Mouse (Mus musculus): ENCODE measurements around the gene Yaf2. TPM values are rescaled to one million over a fixed set of nuclear protein-coding genes. Genes with fewer than 3 reads are reported as not detected.
"Not testable (repeated sequence)": the region's sequence is repeated elsewhere in the genome, so short reads cannot be mapped to it uniquely, and the experiment has no call there.

Yaf2 gene
- polyA plus RNA-seq (2014; fragmentation: Nextera tagmentation; extraction: Ambion mirVana): 58.8 and 62.3 TPM in 2 replicates

GRCm38 (mm10) chr15:93336925-93337761 lies at the start of gene Yaf2:
TSS of gene Yaf2 (minus strand) at chr15:93336935.
- Histone ChIP-seq H3K36me3 (ENCODE audit: control insufficient read depth, insufficient read depth, low read length) (no peaks in the 10 kb centered on the region), H3K4me2 (replicated peaks; ENCODE audit: low read depth, low read length) (peak within 1 kb of the TSS; percentile 81), H3K9me3 (ENCODE audit: control insufficient read depth, low read depth, low read length) (no peaks in the 10 kb centered on the region), H3K27me3 (ENCODE audit: control insufficient read depth, insufficient read depth, low read length) (no peaks in the 10 kb centered on the region), H3K4me1 (ENCODE audit: control insufficient read depth, insufficient read depth, low read length) (no peaks in the 10 kb centered on the region), H3K9ac (replicated peaks; ENCODE audit: low read depth, low read length) (peak within 1 kb of the TSS; percentile 87), H3K4me3 (ENCODE audit: low read depth, low read length) (peak within 1 kb of the TSS; percentile 55), H3K27ac (ENCODE audit: low read length) (peak within 1 kb of the TSS; percentile 84)
- WGBS: under 1% methylated on average over 73 of the region's 73 CpGs
- ATAC-seq (ENCODE audit: insufficient number of reproducible peaks, insufficient read depth, low FRiP score, low read depth): peak; percentile 94

- Histone ChIP-seq H3K9ac (replicated peaks; ENCODE audit: low read depth, low read length) (no peak overlapping the region), H3K27me3 (ENCODE audit: control insufficient read depth, insufficient read depth, low read length) (no peaks in the 10 kb centered on the region), H3K27ac (ENCODE audit: low read length) (no peak overlapping the region), H3K4me2 (replicated peaks; ENCODE audit: low read depth, low read length) (no peak overlapping the region), H3K36me3 (ENCODE audit: control insufficient read depth, insufficient read depth, low read length) (peaks cover 11% of the 10 kb centered on the region), H3K4me3 (ENCODE audit: low read depth, low read length) (no peak overlapping the region), H3K4me1 (ENCODE audit: control insufficient read depth, insufficient read depth, low read length) (no peaks in the 10 kb centered on the region), H3K9me3 (ENCODE audit: control insufficient read depth, low read depth, low read length) (no peaks in the 10 kb centered on the region; the same call in 1 of the 2 replicates)
- no peak for ATAC-seq (ENCODE audit: insufficient number of reproducible peaks, insufficient read depth, low FRiP score, low read depth)
- WGBS: 55% methylated on average over 5 of the region's 5 CpGs
These were observed 44.6 kb upstream of the Yaf2 start for GRCm38 (mm10) chr15:93381337-93381736.

GRCm38 (mm10) chr15:93379177-93379576 lies 42.4 kb upstream of the Yaf2 start:
- Histone ChIP-seq H3K36me3 (ENCODE audit: control insufficient read depth, insufficient read depth, low read length) (peaks cover 2% of the 10 kb centered on the region; the same call in 1 of the 2 replicates), H3K9me3 (ENCODE audit: control insufficient read depth, low read depth, low read length) (no peaks in the 10 kb centered on the region; the same call in 1 of the 2 replicates), H3K27ac (ENCODE audit: low read length) (no peak overlapping the region), H3K4me2 (replicated peaks; ENCODE audit: low read depth, low read length) (no peak overlapping the region), H3K27me3 (ENCODE audit: control insufficient read depth, insufficient read depth, low read length) (no peaks in the 10 kb centered on the region), H3K4me1 (ENCODE audit: control insufficient read depth, insufficient read depth, low read length) (no peaks in the 10 kb centered on the region), H3K4me3 (ENCODE audit: low read depth, low read length) (no peak overlapping the region), H3K9ac (replicated peaks; ENCODE audit: low read depth, low read length) (no peak overlapping the region)
- 78% methylated on average over 3 of the region's 3 CpGs for WGBS
- no peak for ATAC-seq (ENCODE audit: insufficient number of reproducible peaks, insufficient read depth, low FRiP score, low read depth)

- no peak overlapping the region for H3K27ac ChIP-seq (ENCODE audit: low read length)
- no peaks in the 10 kb centered on the region for H3K36me3 ChIP-seq (ENCODE audit: control insufficient read depth, insufficient read depth, low read length)
- no peaks in the 10 kb centered on the region for H3K4me1 ChIP-seq (ENCODE audit: control insufficient read depth, insufficient read depth, low read length)
- H3K9ac ChIP-seq (replicated peaks; ENCODE audit: low read depth, low read length): no peak overlapping the region
- H3K4me2 ChIP-seq (replicated peaks; ENCODE audit: low read depth, low read length): no peak overlapping the region
- H3K27me3 ChIP-seq (ENCODE audit: control insufficient read depth, insufficient read depth, low read length): no peaks in the 10 kb centered on the region
- WGBS: 89% methylated on average over 5 of the region's 5 CpGs
- H3K4me3 ChIP-seq (ENCODE audit: low read depth, low read length): no peak overlapping the region
- H3K9me3 ChIP-seq (ENCODE audit: control insufficient read depth, low read depth, low read length): no peaks in the 10 kb centered on the region
- no peak for ATAC-seq (ENCODE audit: insufficient number of reproducible peaks, insufficient read depth, low FRiP score, low read depth)
These were observed 39.0 kb upstream of the Yaf2 start for GRCm38 (mm10) chr15:93375696-93376095.

- not testable (repeated sequence) for H3K27ac ChIP-seq (ENCODE audit: low read length); H3K36me3 ChIP-seq (ENCODE audit: control insufficient read depth, insufficient read depth, low read length); ATAC-seq (ENCODE audit: insufficient number of reproducible peaks, insufficient read depth, low FRiP score, low read depth); H3K4me1 ChIP-seq (ENCODE audit: control insufficient read depth, insufficient read depth, low read length); H3K9ac ChIP-seq (replicated peaks; ENCODE audit: low read depth, low read length); H3K4me2 ChIP-seq (replicated peaks; ENCODE audit: low read depth, low read length); H3K9me3 ChIP-seq (ENCODE audit: control insufficient read depth, low read depth, low read length); H3K27me3 ChIP-seq (ENCODE audit: control insufficient read depth, insufficient read depth, low read length); H3K4me3 ChIP-seq (ENCODE audit: low read depth, low read length)
These were observed 35.9 kb upstream of the Yaf2 start for GRCm38 (mm10) chr15:93372525-93373119.

- no peak overlapping the region for H3K4me2 ChIP-seq (replicated peaks; ENCODE audit: low read depth, low read length)
- WGBS: 83% methylated on average over 2 of the region's 2 CpGs
- ATAC-seq (ENCODE audit: insufficient number of reproducible peaks, insufficient read depth, low FRiP score, low read depth): no peak
- H3K27me3 ChIP-seq (ENCODE audit: control insufficient read depth, insufficient read depth, low read length): no peaks in the 10 kb centered on the region
- no peak overlapping the region for H3K27ac ChIP-seq (ENCODE audit: low read length)
- no peaks in the 10 kb centered on the region for H3K36me3 ChIP-seq (ENCODE audit: control insufficient read depth, insufficient read depth, low read length)
- no peaks in the 10 kb centered on the region for H3K9me3 ChIP-seq (ENCODE audit: control insufficient read depth, low read depth, low read length)
- H3K4me1 ChIP-seq (ENCODE audit: control insufficient read depth, insufficient read depth, low read length): no peaks in the 10 kb centered on the region
- H3K9ac ChIP-seq (replicated peaks; ENCODE audit: low read depth, low read length): no peak overlapping the region
- no peak overlapping the region for H3K4me3 ChIP-seq (ENCODE audit: low read depth, low read length)
These were observed 35.1 kb upstream of the Yaf2 start for GRCm38 (mm10) chr15:93371838-93372237.

- Histone ChIP-seq H3K9me3 (ENCODE audit: control insufficient read depth, low read depth, low read length) (no peaks in the 10 kb centered on the region), H3K4me1 (ENCODE audit: control insufficient read depth, insufficient read depth, low read length) (0 out of 2 replicates have a peak, but pooled peaks cover 2% of the 10 kb centered on the region), H3K4me2 (replicated peaks; ENCODE audit: low read depth, low read length) (no peak overlapping the region), H3K9ac (replicated peaks; ENCODE audit: low read depth, low read length) (no peak overlapping the region), H3K27ac (ENCODE audit: low read length) (no peak overlapping the region), H3K27me3 (ENCODE audit: control insufficient read depth, insufficient read depth, low read length) (no peaks in the 10 kb centered on the region), H3K4me3 (ENCODE audit: low read depth, low read length) (no peak overlapping the region), H3K36me3 (ENCODE audit: control insufficient read depth, insufficient read depth, low read length) (no peaks in the 10 kb centered on the region)
- ATAC-seq (ENCODE audit: insufficient number of reproducible peaks, insufficient read depth, low FRiP score, low read depth): no peak
- 44% methylated on average over 9 of the region's 9 CpGs for WGBS
These were observed 31.8 kb upstream of the Yaf2 start for GRCm38 (mm10) chr15:93368558-93368957.

GRCm38 (mm10) chr15:93365561-93365960 lies 28.8 kb upstream of the Yaf2 start:
- 0 out of 2 replicates have a peak, but pooled peaks cover 2% of the 10 kb centered on the region for H3K4me1 ChIP-seq (ENCODE audit: control insufficient read depth, insufficient read depth, low read length)
- 58% methylated on average over 6 of the region's 6 CpGs for WGBS
- H3K36me3 ChIP-seq (ENCODE audit: control insufficient read depth, insufficient read depth, low read length): no peaks in the 10 kb centered on the region
- no peak for ATAC-seq (ENCODE audit: insufficient number of reproducible peaks, insufficient read depth, low FRiP score, low read depth)
- H3K27ac ChIP-seq (ENCODE audit: low read length): no peak overlapping the region
- no peak overlapping the region for H3K4me3 ChIP-seq (ENCODE audit: low read depth, low read length)
- H3K9me3 ChIP-seq (ENCODE audit: control insufficient read depth, low read depth, low read length): no peaks in the 10 kb centered on the region
- H3K4me2 ChIP-seq (replicated peaks; ENCODE audit: low read depth, low read length): no peak overlapping the region
- H3K9ac ChIP-seq (replicated peaks; ENCODE audit: low read depth, low read length): no peak overlapping the region
- no peaks in the 10 kb centered on the region for H3K27me3 ChIP-seq (ENCODE audit: control insufficient read depth, insufficient read depth, low read length)

All from stomach, embryonic 14.5 days (tissue).